Mouse (Mus musculus) hindbrain, embryonic 15.5 days (tissue): ENCODE data around the gene Neurod2. TPM values are rescaled to one million over a fixed set of nuclear protein-coding genes. Genes with fewer than 3 reads are reported as not detected.

ENCODE experiments used
- ATAC-seq: fragments of 200-750 bp; cut with Nextera tagmentation; 2 replicates; pipeline ENCODE4 v1.8.0; 2017; ENCODE audit warnings: low read depth, moderate number of reproducible peaks, moderate TSS enrichment; ENCODE audit not compliant: low FRiP score
- H3K27ac ChIP-seq: fragments of 300-500 bp; sonication (generic); replicated peaks from 2 replicates; pipeline ENCODE4 v1.5.1; 2015; ENCODE audit warnings: mild to moderate bottlenecking, inconsistent platforms
- H3K27me3 ChIP-seq: fragments of 300-500 bp; sonication (generic); 2 replicates; pipeline ENCODE4 v1.6.1; 2015; ENCODE audit warnings: control low read depth, inconsistent platforms
- H3K36me3 ChIP-seq: fragments of 300-500 bp; sonication (generic); 2 replicates; pipeline ENCODE4 v1.6.1; 2015; ENCODE audit warnings: control low read depth, inconsistent platforms
- H3K4me1 ChIP-seq: fragments of 300-500 bp; sonication (generic); replicated peaks from 2 replicates; pipeline ENCODE4 v1.6.1; 2015; ENCODE audit warnings: control low read depth, inconsistent platforms
- H3K4me2 ChIP-seq: fragments of 300-500 bp; sonication (generic); 2 replicates; pipeline ENCODE4 v1.6.1; 2015; ENCODE audit warnings: moderate library complexity, mild to moderate bottlenecking, inconsistent platforms
- H3K4me3 ChIP-seq: fragments of 300-500 bp; sonication (generic); 2 replicates; pipeline ENCODE4 v1.5.1; 2015; ENCODE audit warnings: mild to moderate bottlenecking, inconsistent platforms
- H3K9ac ChIP-seq: fragments of 300-500 bp; sonication (generic); 2 replicates; pipeline ENCODE4 v1.6.1; 2015; ENCODE audit warnings: inconsistent platforms
- H3K9me3 ChIP-seq: fragments of 300-500 bp; sonication (generic); 2 replicates; pipeline ENCODE4 v1.6.1; 2016; ENCODE audit warnings: control low read depth, inconsistent platforms
- WGBS: fragments of 180-500 bp; shearing (Covaris S2); methylation state at CpG from one replicate; pipeline ENCODE4 v1.1.7; 2015; 5-methylcytosine and 5-hydroxymethylcytosine counted together
- polyA plus RNA-seq: library from polyadenylated mRNA; unstranded; fragments of >200 nt; fragmentation: Nextera tagmentation; extraction: Ambion mirVana; gene quantifications from 2 replicates; pipeline ENCODE4 v1.2.1, GENCODE M21; 2015

Neurod2 gene
- polyA plus RNA-seq, result 20.9 and 28.6 TPM in 2 replicates

GRCm38 (mm10) chr11:98329081-98329959 lies at the start of gene Neurod2:
Neurod2 (minus strand) TSS chr11:98329648.
- Histone ChIP-seq H3K27me3 (peaks cover 77% of the 10 kb centered on the region), H3K4me2 (peak within 1 kb of the TSS; percentile 55), H3K9me3 (no peaks in the 10 kb centered on the region), H3K4me1 (peaks cover 36% of the 10 kb centered on the region), H3K27ac (peak within 1 kb of the TSS; percentile 87), H3K4me3 (peak within 1 kb of the TSS; percentile 46), H3K9ac (peak within 1 kb of the TSS; percentile 61), H3K36me3 (no peaks in the 10 kb centered on the region)
- WGBS, result 2% methylated on average over 38 of the region's 38 CpGs
- 0 out of 2 replicates have a peak, but pooled peaks have one; percentile 44 for ATAC-seq

- no peak overlapping the region for H3K9ac ChIP-seq
- peaks cover 15% of the 10 kb centered on the region; the same call in 1 of the 2 replicates for H3K36me3 ChIP-seq
- H3K4me2 ChIP-seq, result no peak overlapping the region
- 0 out of 2 replicates have a peak, but pooled peaks cover under 1% of the 10 kb centered on the region for H3K4me1 ChIP-seq
- H3K27me3 ChIP-seq, result no peaks in the 10 kb centered on the region
- H3K4me3 ChIP-seq, result no peak overlapping the region
- no peaks in the 10 kb centered on the region for H3K9me3 ChIP-seq
- ATAC-seq, result 0 out of 2 replicates have a peak, but pooled peaks have one; percentile 30
- WGBS, result 84% methylated on average over 11 of the region's 11 CpGs
- no peak overlapping the region for H3K27ac ChIP-seq
Observed at GRCm38 (mm10) chr11:98377787-98378186, 48.3 kb upstream of the Neurod2 start.

GRCm38 (mm10) chr11:98376756-98377155 lies 47.3 kb upstream of the Neurod2 start:
- H3K9ac ChIP-seq, result no peak overlapping the region
- H3K4me1 ChIP-seq, result peaks cover 10% of the 10 kb centered on the region
- H3K4me2 ChIP-seq, result no peak overlapping the region
- H3K27me3 ChIP-seq, result no peaks in the 10 kb centered on the region
- no peak overlapping the region for H3K27ac ChIP-seq
- no peaks in the 10 kb centered on the region for H3K9me3 ChIP-seq
- WGBS, result 73% methylated on average over 5 of the region's 5 CpGs
- H3K36me3 ChIP-seq, result peaks cover 15% of the 10 kb centered on the region; the same call in 1 of the 2 replicates
- H3K4me3 ChIP-seq, result no peak overlapping the region
- ATAC-seq, result no peak

GRCm38 (mm10) chr11:98374266-98374665 lies 44.8 kb upstream of the Neurod2 start:
- ATAC-seq, result no peak
- no peak overlapping the region for H3K4me2 ChIP-seq
- WGBS, result 64% methylated on average over 8 of the region's 8 CpGs
- no peak overlapping the region for H3K9ac ChIP-seq
- peaks cover 20% of the 10 kb centered on the region for H3K4me1 ChIP-seq
- H3K27me3 ChIP-seq, result no peaks in the 10 kb centered on the region
- no peak overlapping the region for H3K4me3 ChIP-seq
- H3K27ac ChIP-seq, result no peak overlapping the region
- H3K36me3 ChIP-seq, result peaks cover 11% of the 10 kb centered on the region; the same call in 1 of the 2 replicates
- H3K9me3 ChIP-seq, result no peaks in the 10 kb centered on the region

GRCm38 (mm10) chr11:98373244-98373643 lies 43.8 kb upstream of the Neurod2 start:
- Histone ChIP-seq H3K36me3 (peaks cover 7% of the 10 kb centered on the region; the same call in 1 of the 2 replicates), H3K4me2 (no peak overlapping the region), H3K27me3 (no peaks in the 10 kb centered on the region), H3K9ac (no peak overlapping the region), H3K9me3 (no peaks in the 10 kb centered on the region), H3K27ac (no peak overlapping the region), H3K4me3 (no peak overlapping the region), H3K4me1 (peaks cover 20% of the 10 kb centered on the region)
- 90% methylated on average over 6 of the region's 6 CpGs for WGBS
- no peak for ATAC-seq

- Histone ChIP-seq H3K36me3 (peaks cover 7% of the 10 kb centered on the region; the same call in 1 of the 2 replicates), H3K9me3 (no peaks in the 10 kb centered on the region), H3K9ac (no peak overlapping the region), H3K4me3 (no peak overlapping the region), H3K27me3 (no peaks in the 10 kb centered on the region), H3K27ac (no peak overlapping the region), H3K4me1 (peaks cover 20% of the 10 kb centered on the region), H3K4me2 (no peak overlapping the region)
- 7% methylated on average over 2 of the region's 2 CpGs for WGBS
- ATAC-seq, result no peak
Observed at GRCm38 (mm10) chr11:98372406-98372805, 43.0 kb upstream of the Neurod2 start.

DNA sequence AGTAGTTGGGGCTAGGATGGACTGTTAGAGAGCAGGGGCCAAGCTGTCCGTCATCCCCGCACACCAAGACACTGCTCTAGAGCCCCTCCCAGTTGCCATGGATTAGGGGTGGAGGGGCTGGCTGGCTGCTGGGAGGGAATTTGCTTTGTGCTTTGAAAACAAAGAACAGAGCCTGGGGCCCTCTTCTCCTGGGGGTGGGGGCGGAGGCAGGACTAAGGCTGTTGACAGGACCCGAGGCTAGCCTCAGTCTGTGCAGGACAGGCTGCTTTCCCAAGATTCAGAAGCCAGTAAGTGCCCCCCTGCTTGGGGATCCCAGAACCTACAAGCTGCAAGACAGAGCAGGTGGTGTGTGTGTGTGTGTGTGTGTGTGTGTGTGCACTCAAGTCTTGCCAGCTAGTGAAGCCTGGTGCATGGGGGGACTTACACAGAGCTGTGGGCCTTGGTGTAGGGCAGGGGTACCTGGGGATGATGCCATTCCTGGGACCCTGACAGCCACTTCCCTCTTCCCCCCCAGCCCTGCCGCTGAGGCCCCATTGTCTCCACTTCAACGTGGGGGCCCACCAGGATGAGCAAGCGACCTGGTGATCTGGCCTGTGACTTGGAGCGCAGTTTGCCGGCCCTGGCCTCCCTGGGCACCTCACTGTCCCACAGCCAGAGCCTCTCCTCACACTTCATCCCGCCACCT lies 42.2 kb upstream of the Neurod2 start:
- Histone ChIP-seq H3K4me1 (peaks cover 20% of the 10 kb centered on the region), H3K27me3 (no peaks in the 10 kb centered on the region), H3K9me3 (no peaks in the 10 kb centered on the region), H3K9ac (no peak overlapping the region), H3K4me3 (no peak overlapping the region), H3K4me2 (peak overlapping the region; percentile 18; the same call in 1 of the 2 replicates), H3K27ac (no peak overlapping the region), H3K36me3 (peaks cover 7% of the 10 kb centered on the region; the same call in 1 of the 2 replicates)
- WGBS, result 36% methylated on average over 9 of the region's 10 CpGs
- 0 out of 2 replicates have a peak, but pooled peaks have one; percentile 65 for ATAC-seq

DNA sequence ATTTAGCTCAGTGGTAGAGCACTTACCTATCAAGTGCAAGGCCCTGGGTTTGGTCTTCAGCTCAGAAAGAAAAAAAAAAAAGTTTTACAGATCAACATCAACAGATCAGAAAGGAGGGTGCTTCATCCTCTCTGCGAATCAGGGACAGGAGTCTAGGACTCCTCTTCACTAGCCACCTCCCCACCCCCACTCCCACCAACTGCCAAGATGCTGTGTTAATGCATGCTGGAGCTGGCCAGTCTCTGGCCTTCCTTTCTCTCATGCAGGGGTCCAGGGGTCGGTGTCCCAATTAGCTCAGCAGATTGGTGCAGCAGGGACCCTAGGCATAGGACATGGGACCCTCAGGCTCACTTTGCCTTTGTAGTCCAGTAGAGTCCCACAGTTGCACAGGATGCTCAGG lies 41.1 kb upstream of the Neurod2 start:
- WGBS, result 77% methylated on average over 2 of the region's 2 CpGs
- ATAC-seq, result no peak

DNA sequence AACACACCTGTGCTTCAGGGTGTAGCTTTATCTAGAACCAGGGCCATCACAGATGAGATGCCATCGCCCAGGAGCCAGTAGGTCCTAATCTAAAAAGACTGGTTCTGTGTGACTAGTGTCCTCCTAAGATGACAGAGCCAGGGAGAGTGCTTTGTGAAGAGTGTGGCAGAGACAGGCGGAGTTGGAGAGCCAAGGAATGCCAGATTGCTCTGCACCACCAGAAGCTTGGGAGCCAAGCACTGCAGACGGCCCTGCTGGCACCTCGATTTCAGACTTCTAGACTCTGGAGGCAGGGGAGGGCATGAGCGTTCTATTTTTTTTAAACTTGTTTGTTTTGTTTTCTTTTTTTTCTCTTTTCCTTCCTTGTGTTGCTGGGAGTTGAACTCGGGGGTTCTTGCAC lies 39.9 kb upstream of the Neurod2 start:
- Histone ChIP-seq H3K9ac (no peak overlapping the region), H3K9me3 (no peaks in the 10 kb centered on the region), H3K27ac (no peak overlapping the region), H3K27me3 (no peaks in the 10 kb centered on the region), H3K4me1 (peaks cover 20% of the 10 kb centered on the region), H3K4me2 (no peak overlapping the region), H3K4me3 (no peak overlapping the region), H3K36me3 (no peaks in the 10 kb centered on the region)
- ATAC-seq, result no peak
- 82% methylated on average over 6 of the region's 6 CpGs for WGBS

More for the DNA sequence above, 41.1 kb upstream of the Neurod2 start:
- Histone ChIP-seq H3K9ac (no peak overlapping the region), H3K27me3 (no peaks in the 10 kb centered on the region), H3K4me1 (peaks cover 20% of the 10 kb centered on the region), H3K9me3 (no peaks in the 10 kb centered on the region), H3K27ac (no peak overlapping the region), H3K4me3 (no peak overlapping the region), H3K36me3 (0 out of 2 replicates have a peak, but pooled peaks cover 4% of the 10 kb centered on the region), H3K4me2 (no peak overlapping the region)

- H3K4me2 ChIP-seq, result no peak overlapping the region
- H3K9me3 ChIP-seq, result no peaks in the 10 kb centered on the region
- H3K36me3 ChIP-seq, result no peaks in the 10 kb centered on the region
- no peaks in the 10 kb centered on the region for H3K27me3 ChIP-seq
- H3K9ac ChIP-seq, result no peak overlapping the region
- 86% methylated on average over 7 of the region's 7 CpGs for WGBS
- H3K4me3 ChIP-seq, result no peak overlapping the region
- no peak overlapping the region for H3K27ac ChIP-seq
- peaks cover 21% of the 10 kb centered on the region for H3K4me1 ChIP-seq
- ATAC-seq, result no peak
Observed at GRCm38 (mm10) chr11:98367863-98368186, 38.4 kb upstream of the Neurod2 start.

GRCm38 (mm10) chr11:98367171-98367862 lies 37.9 kb upstream of the Neurod2 start:
- no peaks in the 10 kb centered on the region for H3K27me3 ChIP-seq
- peaks cover 20% of the 10 kb centered on the region for H3K4me1 ChIP-seq
- no peak for ATAC-seq
- no peaks in the 10 kb centered on the region for H3K36me3 ChIP-seq
- no peak overlapping the region for H3K4me3 ChIP-seq
- no peaks in the 10 kb centered on the region for H3K9me3 ChIP-seq
- H3K27ac ChIP-seq, result no peak overlapping the region
- no peak overlapping the region for H3K9ac ChIP-seq
- H3K4me2 ChIP-seq, result no peak overlapping the region
- 84% methylated on average over 10 of the region's 10 CpGs for WGBS
